Mouse (Mus musculus): ENCODE measurements around the gene Avpi1. TPM values are rescaled to one million over a fixed set of nuclear protein-coding genes. Genes with fewer than 3 reads are reported as not detected.

The Avpi1 gene
- 1 to 10 TPM in 1 of 2 experiments, under 1 TPM in 1; 0.99 to 1.3 TPM for total RNA-seq (2023)

GRCm38 (mm10) chr19:42128787-42129508 lies at the start of gene Avpi1:
TSS of gene Avpi1 (minus strand) at chr19:42129059.

GRCm38 (mm10) chr19:42163764-42164163 lies 34.9 kb upstream of the Avpi1 start, which contains the start of gene Zfyve27:
TSS of gene Zfyve27 (plus strand) at chr19:42163951.

GRCm38 (mm10) chr19:42147170-42147768 lies 18.4 kb upstream of the Avpi1 start, which contains the start of gene Marveld1:
TSS of gene Marveld1 (plus strand) at chr19:42147400.

GRCm38 (mm10) chr19:42089748-42090595 lies 38.9 kb downstream of the Avpi1 start, which contains the start of gene Pi4k2a:
TSS of gene Pi4k2a (plus strand) at chr19:42090470.

DNA sequence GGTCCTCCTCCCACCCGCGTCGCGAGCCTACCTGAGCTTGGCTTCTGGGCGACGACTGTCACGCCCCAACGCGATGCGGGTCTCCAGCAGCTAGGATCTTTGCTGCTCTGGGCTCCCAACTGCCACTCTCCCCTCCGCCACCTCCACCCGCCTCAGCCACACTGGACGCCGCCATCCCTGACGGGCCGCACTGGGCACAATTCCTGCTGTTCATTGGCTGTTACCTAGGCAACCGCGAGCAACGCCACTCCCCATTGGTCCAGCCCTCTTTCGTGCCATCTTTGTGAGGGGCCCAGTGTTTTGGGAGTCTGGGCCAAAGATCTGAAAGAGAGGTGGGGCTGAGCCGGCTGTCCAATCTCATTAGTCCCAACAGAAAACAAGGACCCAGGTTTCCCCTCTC lies 42.7 kb downstream of the Avpi1 start, which contains the start of gene Morn4:
Gene Morn4, minus strand, starts transcription at position 192 of the 400 bp plus-strand sequence.

Other genes with a start within 250 kb of the Avpi1 start
- 10 to 100 TPM; 11.7 to 12.0 TPM for gene Rrp12, start 232.9 kb downstream of the Avpi1 start, total RNA-seq (2023)
- gene Pgam1, start 217.1 kb downstream of the Avpi1 start, total RNA-seq (2023): 100 to 1,000 TPM; 335 to 350 TPM
- gene Exosc1, start 195.6 kb downstream of the Avpi1 start, total RNA-seq (2023): 10 to 100 TPM; 12.7 to 15.1 TPM
- gene Zdhhc16, start 195.6 kb downstream of the Avpi1 start, total RNA-seq (2023): 10 to 100 TPM; 31.4 to 34.2 TPM
- 10 to 100 TPM; 33.8 to 41.6 TPM for gene Mms19, start 147.9 kb downstream of the Avpi1 start, total RNA-seq (2023)
- gene Ubtd1, start 147.3 kb downstream of the Avpi1 start, total RNA-seq (2023): 10 to 100 TPM; 32.2 to 38.0 TPM
- under 1 TPM in 1 of 2 experiments, not detected in 1; 0.33 TPM for gene Ankrd2, start 93.1 kb downstream of the Avpi1 start, total RNA-seq (2023)
- gene Hoga1, start 83.4 kb downstream of the Avpi1 start, total RNA-seq (2023): not detected
- gene 4933411K16Rik, start 76.8 kb downstream of the Avpi1 start, total RNA-seq (2023): not detected
- not detected for gene Morn4, start 42.7 kb downstream of the Avpi1 start, total RNA-seq (2023)
- 10 to 100 TPM; 37.7 to 39.8 TPM for gene Pi4k2a, start 38.6 kb downstream of the Avpi1 start, total RNA-seq (2023)
- 10 to 100 TPM; 14.1 to 15.0 TPM for gene Marveld1, start 18.3 kb upstream of the Avpi1 start, total RNA-seq (2023)
- 10 to 100 TPM; 74.3 to 87.5 TPM for gene Zfyve27, start 34.9 kb upstream of the Avpi1 start, total RNA-seq (2023)
- not detected for gene Sfrp5, start 73.2 kb upstream of the Avpi1 start, total RNA-seq (2023)
- not detected for gene Golga7b, start 118.5 kb upstream of the Avpi1 start, total RNA-seq (2023)

Measured in neutrophil, adult 59 days (primary cell).